ENCODE assay signal across 8 mouse cellular contexts in genomic region chr3:36689392-36690291, GRCm38 (mm10). TPM values are rescaled to one million over a fixed set of nuclear protein-coding genes. Genes with fewer than 3 reads are reported as not detected.
DNase-seq lines count a peak whose midpoint lies in the region; ATAC-seq and TF ChIP-seq lines count a peak whose summit lies in the region.

Trpc3 (minus strand) TSS chr3:36690167.

- ATAC-seq in neural tube, embryonic 12.5 days (ENCODE audit: low FRiP score, low read depth), result peak; percentile 95

- intact Hi-C loops in heart, adult 2 months (cut with DNase I), result loop anchor here (2.0 to 5.0 kb wide), 2 partner anchors 63 to 145 kb away; no protein-coding TSS in a partner anchor

- H3K27me3 ChIP-seq in heart, adult 2 months (ENCODE audit: control insufficient read depth, insufficient read depth, low read length), result peaks cover 9% of the 10 kb centered on the region
- H3K27me3 ChIP-seq in neural tube, embryonic 12.5 days (replicated peaks), result 0 out of 2 replicates have a peak, but pooled peaks cover 5% of the 10 kb centered on the region

- peak within 1 kb of the TSS; percentile 60 for H3K4me3 ChIP-seq in lung, adult 2 months (replicated peaks; ENCODE audit: extremely low read depth, low read depth, low read length)
- peak within 1 kb of the TSS; percentile 47 for H3K4me3 ChIP-seq in heart, adult 2 months
- peak within 1 kb of the TSS; percentile 70 for H3K4me3 ChIP-seq in neural tube, embryonic 12.5 days

- no peaks in the 10 kb centered on the region for H3K9me3 ChIP-seq in neural tube, embryonic 12.5 days

- peak within 1 kb of the TSS; percentile 68 for H3K27ac ChIP-seq in heart, adult 2 months
- H3K27ac ChIP-seq in neural tube, embryonic 12.5 days, result no peak within 1 kb of the TSS

- under 1% methylated on average over 91 of the region's 91 CpGs for WGBS in lung, adult 2 months
- WGBS in heart, adult 2 months, result 1% methylated on average over 90 of the region's 91 CpGs
- WGBS in neural tube, embryonic 12.5 days, result under 1% methylated on average over 91 of the region's 91 CpGs

- H3K9ac ChIP-seq in heart, adult 2 months (ENCODE audit: low read depth, low read length), result peak within 1 kb of the TSS; percentile 76
- H3K9ac ChIP-seq in neural tube, embryonic 12.5 days, result peak within 1 kb of the TSS; percentile 75

- H3K4me2 ChIP-seq in neural tube, embryonic 12.5 days (replicated peaks), result peak within 1 kb of the TSS; percentile 84

- TF ChIP-seq POLR2A in lung, adult 2 months (IDR thresholded peaks at IDR 0.05; ENCODE audit: borderline replicate concordance, extremely low read depth, low read depth, low read length), result no peak
- no peak for TF ChIP-seq POLR2A in heart, adult 2 months (IDR thresholded peaks at IDR 0.05; ENCODE audit: insufficient read depth, low read depth, low read length)

- H3K79me2 ChIP-seq in heart, adult 2 months (replicated peaks; ENCODE audit: control insufficient read depth, insufficient read depth, low read length), result no peaks in the 10 kb centered on the region

- H3K36me3 ChIP-seq in heart, adult 2 months (ENCODE audit: control insufficient read depth, insufficient read depth, low read length), result no peaks in the 10 kb centered on the region
- no peaks in the 10 kb centered on the region for H3K36me3 ChIP-seq in neural tube, embryonic 12.5 days

- peaks cover 5% of the 10 kb centered on the region; the same call in 1 of the 2 replicates for H3K4me1 ChIP-seq in lung, adult 2 months (ENCODE audit: control insufficient read depth, insufficient read depth, low read length)
- H3K4me1 ChIP-seq in heart, adult 2 months (ENCODE audit: control insufficient read depth, insufficient read depth, low read length), result no peaks in the 10 kb centered on the region
- no peaks in the 10 kb centered on the region; the same call in 1 of the 2 replicates for H3K4me1 ChIP-seq in neural tube, embryonic 12.5 days

- no peak for TF ChIP-seq EP300 in heart, adult 2 months (IDR thresholded peaks at IDR 0.05; ENCODE audit: insufficient read depth, low read depth, low read length)

- no peak for TF ChIP-seq CTCF in lung, adult 2 months (IDR thresholded peaks at IDR 0.05; ENCODE audit: insufficient read depth, low read length)
- peak; percentile 43 for TF ChIP-seq CTCF in heart, adult 2 months (IDR thresholded peaks at IDR 0.05)

- peak; percentile 12 for DNase-seq in lung, adult 2 months
- DNase-seq in lung, postnatal 25 days (ENCODE audit: low spot score), result no peak
- DNase-seq in embryo, embryonic 11 days, result peak; percentile 86
- DNase-seq in heart, adult 2 months, result peak; percentile 39 to 62
- peak; percentile 47 for DNase-seq in kidney, adult 18-20 months
- peak; percentile 35 for DNase-seq in liver
- peak; percentile 54 for DNase-seq in thymus, postnatal 14 days

RNA-seq across cellular contexts. Expression of gene Trpc3, which starts in this region (rescaled TPM):
- 2.6 and 3.6 TPM in 2 replicates for polyA plus RNA-seq in lung, adult 2 months (2012; rRNA removed)
- 1 to 10 TPM; 5.9 to 7.5 TPM for total RNA-seq in heart, adult 2 months (2021)
- polyA plus RNA-seq in heart, adult 2 months (2012; rRNA removed), result 5.1 and 9.7 TPM in 2 replicates
- 7.9 and 8.5 TPM in 2 replicates for polyA plus RNA-seq in neural tube, embryonic 12.5 days (2016; fragmentation: Nextera tagmentation; extraction: Ambion mirVana)
